Comparison of ENCODE assay signal across 10 mouse cellular contexts in genomic region chr8:88523621-88524020, GRCm38 (mm10). TPM values are rescaled to one million over a fixed set of nuclear protein-coding genes. Genes with fewer than 3 reads are reported as not detected.
DNase-seq lines count a peak whose midpoint lies in the region; ATAC-seq and TF ChIP-seq lines count a peak whose summit lies in the region.
"Had no signal": no experiment of that assay in that cellular context is flagged by ENCODE, and none has a peak within 500 bp of the region (broad histone marks: within the 10 kb centered on the region; RNA-seq: fewer than 3 reads in every experiment).

No protein-coding gene starts in this region.

- no peak for TF ChIP-seq CTCF in hindbrain, postnatal 0 days (IDR thresholded peaks at IDR 0.05; ENCODE audit: low read depth)

- peaks cover 63% of the 10 kb centered on the region for H3K4me1 ChIP-seq in kidney, embryonic 15.5 days
- peaks cover 82% of the 10 kb centered on the region for H3K4me1 ChIP-seq in embryonic facial prominence, embryonic 15.5 days
- H3K4me1 ChIP-seq in hindbrain, postnatal 0 days (ENCODE audit: insufficient read depth, low read length) = peaks cover 4% of the 10 kb centered on the region; the same call in 1 of the 2 replicates
- H3K4me1 ChIP-seq in midbrain, embryonic 16.5 days (ENCODE audit: control insufficient read depth, insufficient read depth, low read length) = peaks cover 30% of the 10 kb centered on the region

- DNase-seq in kidney, adult 11 months = no peak
- DNase-seq in hindbrain, postnatal 0 days (ENCODE audit: low spot score) = no peak
- no peak for DNase-seq in thymus, postnatal 36 days
- DNase-seq in B cell, adult 2 months = no peak
- DNase-seq: heart, adult 2 months had no signal

- H3K9me3 ChIP-seq in kidney, embryonic 15.5 days (replicated peaks) = no peaks in the 10 kb centered on the region
- no peaks in the 10 kb centered on the region for H3K9me3 ChIP-seq in embryonic facial prominence, embryonic 15.5 days (replicated peaks)
- H3K9me3 ChIP-seq in hindbrain, postnatal 0 days (ENCODE audit: low read length) = no peaks in the 10 kb centered on the region
- no peaks in the 10 kb centered on the region for H3K9me3 ChIP-seq in midbrain, embryonic 16.5 days (replicated peaks; ENCODE audit: control insufficient read depth, low read length, poor library complexity, severe bottlenecking)

- peak overlapping the region; percentile 68 for H3K27ac ChIP-seq in kidney, embryonic 15.5 days
- H3K27ac ChIP-seq in embryonic facial prominence, embryonic 15.5 days (replicated peaks) = peak overlapping the region; percentile 78
- no peak overlapping the region for H3K27ac ChIP-seq in hindbrain, postnatal 0 days
- no peak overlapping the region for H3K27ac ChIP-seq in midbrain, embryonic 16.5 days (ENCODE audit: low read length)
- H3K27ac ChIP-seq: heart, adult 2 months had no signal

- ATAC-seq in kidney, embryonic 15.5 days (replicated peaks; ENCODE audit: low FRiP score) = no peak
- no peak for ATAC-seq in embryonic facial prominence, embryonic 15.5 days (ENCODE audit: insufficient number of reproducible peaks, low FRiP score, low TSS enrichment, low read depth)
- no peak for ATAC-seq in hindbrain, postnatal 0 days
- no peak for ATAC-seq in midbrain, embryonic 16.5 days
- ATAC-seq in monocyte, adult 5-6 weeks (replicated peaks; ENCODE audit: insufficient number of reproducible peaks, low FRiP score, low TSS enrichment, poor library complexity, severe bottlenecking) = no peak
- ATAC-seq: CD4-positive, CD25-positive, alpha-beta regulatory T cell, adult 4 months had no signal

- H3K27me3 ChIP-seq in kidney, embryonic 15.5 days = peaks cover 13% of the 10 kb centered on the region
- no peaks in the 10 kb centered on the region for H3K27me3 ChIP-seq in embryonic facial prominence, embryonic 15.5 days
- H3K27me3 ChIP-seq in hindbrain, postnatal 0 days (ENCODE audit: insufficient read depth, low read length) = no peaks in the 10 kb centered on the region
- H3K27me3 ChIP-seq in midbrain, embryonic 16.5 days (ENCODE audit: control insufficient read depth, insufficient read depth, low read depth, low read length) = no peaks in the 10 kb centered on the region

- H3K9ac ChIP-seq in kidney, embryonic 15.5 days = peak overlapping the region; percentile 89
- H3K9ac ChIP-seq in embryonic facial prominence, embryonic 15.5 days = no peak overlapping the region
- 0 out of 2 replicates have a peak overlapping the region, but pooled peaks have one; percentile 80 for H3K9ac ChIP-seq in hindbrain, postnatal 0 days (replicated peaks; ENCODE audit: low read length)
- H3K9ac ChIP-seq in midbrain, embryonic 16.5 days (ENCODE audit: low read depth, low read length) = 0 out of 2 replicates have a peak overlapping the region, but pooled peaks have one; percentile 20

- peak overlapping the region; percentile 97 for H3K4me2 ChIP-seq in kidney, embryonic 15.5 days
- H3K4me2 ChIP-seq in embryonic facial prominence, embryonic 15.5 days (replicated peaks) = peak overlapping the region; percentile 87
- H3K4me2 ChIP-seq in hindbrain, postnatal 0 days (ENCODE audit: low read depth, low read length) = peak overlapping the region; percentile 92
- H3K4me2 ChIP-seq in midbrain, embryonic 16.5 days (ENCODE audit: low read length) = peak overlapping the region; percentile 95

- 16% methylated on average over 4 of the region's 4 CpGs for WGBS in kidney, embryonic 15.5 days
- WGBS in embryonic facial prominence, embryonic 15.5 days = 15% methylated on average over 4 of the region's 4 CpGs
- 15% methylated on average over 4 of the region's 4 CpGs for WGBS in hindbrain, postnatal 0 days
- WGBS in midbrain, embryonic 16.5 days = 13% methylated on average over 4 of the region's 4 CpGs

- peak overlapping the region; percentile 87 for H3K4me3 ChIP-seq in kidney, embryonic 15.5 days (replicated peaks)
- H3K4me3 ChIP-seq in embryonic facial prominence, embryonic 15.5 days (replicated peaks) = peak overlapping the region; percentile 86
- H3K4me3 ChIP-seq in hindbrain, postnatal 0 days (ENCODE audit: low read length) = peak overlapping the region; percentile 79
- H3K4me3 ChIP-seq in midbrain, embryonic 16.5 days (ENCODE audit: low read depth, low read length) = peak overlapping the region; percentile 65
- H3K4me3 ChIP-seq: heart, adult 2 months had no signal

- peaks cover 23% of the 10 kb centered on the region; the same call in 1 of the 2 replicates for H3K36me3 ChIP-seq in kidney, embryonic 15.5 days
- peaks cover 11% of the 10 kb centered on the region for H3K36me3 ChIP-seq in embryonic facial prominence, embryonic 15.5 days
- H3K36me3 ChIP-seq in hindbrain, postnatal 0 days (ENCODE audit: insufficient read depth, low read length) = no peaks in the 10 kb centered on the region
- no peaks in the 10 kb centered on the region for H3K36me3 ChIP-seq in midbrain, embryonic 16.5 days (ENCODE audit: control insufficient read depth, insufficient read depth, low read length)

RNA-seq across cellular contexts. Expression of gene Nkd1, which starts 2.5 kb away (rescaled TPM):
- 60.0 and 68.1 TPM in 2 replicates for polyA plus RNA-seq in kidney, embryonic 15.5 days (2015; fragmentation: Nextera tagmentation; extraction: Ambion mirVana)
- 92.6 and 92.9 TPM in 2 replicates for polyA plus RNA-seq in embryonic facial prominence, embryonic 15.5 days (2015; fragmentation: Nextera tagmentation; extraction: Ambion mirVana)
- total RNA-seq in hindbrain, postnatal 0 days (2014; rRNA removed) = 53.9 and 74.5 TPM in 2 replicates
- polyA plus RNA-seq in hindbrain, postnatal 0 days (2015; fragmentation: Nextera tagmentation; extraction: Ambion mirVana) = 51.1 and 52.2 TPM in 2 replicates
- polyA plus RNA-seq in midbrain, embryonic 16.5 days (2015; fragmentation: Nextera tagmentation; extraction: Ambion mirVana) = 53.9 and 66.7 TPM in 2 replicates
- 0.85 to 1.2 TPM in 2 of 3 replicates, not detected in the other for total RNA-seq in monocyte, adult 5-6 weeks (2017)
- polyA plus RNA-seq: CD4-positive, CD25-positive, alpha-beta regulatory T cell, adult 4 months had no signal

Comparison
In these comparisons a context has a peak if more than half of its experiments do, and no peak if none do; other contexts are left out.
1. H3K27ac ChIP-seq: peak in kidney, embryonic 15.5 days (single experiment) and embryonic facial prominence, embryonic 15.5 days (single experiment); none in hindbrain, postnatal 0 days (single experiment) and midbrain, embryonic 16.5 days (single experiment).
2. Peak in every context shown above with its lines, with median percentiles within 50 percentile points of each other: H3K4me2 ChIP-seq and H3K4me3 ChIP-seq.